Mouse (Mus musculus): ENCODE measurements around the gene Trmt10b. TPM values are rescaled to one million over a fixed set of nuclear protein-coding genes. Genes with fewer than 3 reads are reported as not detected.

The Trmt10b gene
- total RNA-seq, 2 experiments from 2014 or later = 15.0 to 17.8 TPM

GRCm38 (mm10) chr4:45332466-45332865 lies 35.5 kb downstream of the Trmt10b start:
- intact Hi-C loops (cut with DNase I) = no loop called here

GRCm38 (mm10) chr4:45341226-45341625 lies 44.3 kb downstream of the Trmt10b start:
- intact Hi-C loops (cut with DNase I) = no loop called here
- no peak for DNase-seq (ENCODE audit: low spot score in 2 of 2)

More at GRCm38 (mm10) chr4:45332466-45332865, 35.5 kb downstream of the Trmt10b start:
- DNase-seq (ENCODE audit: low spot score in 2 of 2) = no peak

- DNase-seq (ENCODE audit: low spot score in 2 of 2) = peak; percentile 94
- intact Hi-C loops (cut with DNase I) = loop anchor here (1.0 kb wide), 1 partner anchor 21 kb away; no protein-coding TSS in a partner anchor
Observed at GRCm38 (mm10) chr4:45341669-45342249, 44.8 kb downstream of the Trmt10b start, which contains the start of gene Dcaf10. Dcaf10 (plus strand) TSS chr4:45342101.

GRCm38 (mm10) chr4:45342286-45343155 lies 45.6 kb downstream of the Trmt10b start, which contains the start of gene Exosc3:
Exosc3 (minus strand) TSS chr4:45342732.
- DNase-seq (ENCODE audit: low spot score in 2 of 2) = peak; percentile 60 to 69
- intact Hi-C loops (cut with DNase I) = loop anchor here (1.0 kb wide), 1 partner anchor 22 kb away; no protein-coding TSS in a partner anchor

GRCm38 (mm10) chr4:45356653-45357052 lies 59.7 kb downstream of the Trmt10b start:
- intact Hi-C loops (cut with DNase I) = no loop called here
- no peak for DNase-seq (ENCODE audit: low spot score in 2 of 2)

Other genes with a start within 250 kb of the Trmt10b start
- 10 to 100 TPM; 30.3 to 34.8 TPM for gene Fbxo10, start 212.5 kb upstream of the Trmt10b start, total RNA-seq (2021)
- 10 to 100 TPM; 63.4 to 70.2 TPM for gene Tomm5, start 189.0 kb upstream of the Trmt10b start, total RNA-seq (2021)
- gene Frmpd1, start 112.3 kb upstream of the Trmt10b start, total RNA-seq (2021) = 10 to 100 TPM; 11.7 to 16.4 TPM
- 10 to 100 TPM; 19.3 to 22.7 TPM for gene Dcaf10, start 45.0 kb downstream of the Trmt10b start, total RNA-seq (2021)
- gene Exosc3, start 45.6 kb downstream of the Trmt10b start, total RNA-seq (2021) = 10 to 100 TPM; 12.3 to 17.8 TPM
- 100 to 1,000 TPM; 117 to 118 TPM for gene Slc25a51, start 111.6 kb downstream of the Trmt10b start, total RNA-seq (2021)
- gene Shb, start 235.3 kb downstream of the Trmt10b start, total RNA-seq (2021) = 10 to 100 TPM; 11.5 to 14.5 TPM

Data from left cerebral cortex, postnatal 36 days (tissue).